Mouse (Mus musculus) megakaryocyte, adult 5-6 weeks (primary cell): ENCODE measurements around the gene Atp8a2. TPM values are rescaled to one million over a fixed set of nuclear protein-coding genes. Genes with fewer than 3 reads are reported as not detected.
A peak's percentile ranks its signal among the peaks of the same experiment; 100 is the strongest.

ENCODE experiments used
- ATAC-seq: 2 replicates; pipeline ENCODE4 v1.8.0; 2016; ENCODE audit warnings: mild to moderate bottlenecking, inconsistent platforms; ENCODE audit not compliant: poor library complexity, severe bottlenecking
- total RNA-seq, 2 experiments: library from RNA; stranded (forward) in 1 of 2; stranded (reverse) in 1 of 2; fragments of 153-499, 151-499 nt in 1 of 2; fragments of 221-1000, 200-1000 nt in 1 of 2; gene quantifications; 2 replicates each; pipeline versions ENCODE4 v1.2.3 to v1.2.4; 2015 to 2017

Gene Atp8a2
- total RNA-seq (2015) (0.20 and 0.41 TPM in 2 replicates), total RNA-seq (2017) (0.51 and 2.4 TPM in 2 replicates)

GRCm38 (mm10) chr14:60196884-60197283, at the start of gene Atp8a2:
Atp8a2 (minus strand) TSS chr14:60197179.
- ATAC-seq: no peak

- no peak for ATAC-seq
Observed at GRCm38 (mm10) chr14:60238551-60238950, 41.6 kb upstream of the Atp8a2 start.

GRCm38 (mm10) chr14:60219886-60220285, 22.9 kb upstream of the Atp8a2 start:
- ATAC-seq: no peak

- no peak for ATAC-seq
Observed at GRCm38 (mm10) chr14:60217616-60218015, 20.6 kb upstream of the Atp8a2 start.

GRCm38 (mm10) chr14:60216125-60216524, 19.1 kb upstream of the Atp8a2 start:
- no peak for ATAC-seq

- ATAC-seq: no peak
Observed at GRCm38 (mm10) chr14:60215000-60215399, 18.0 kb upstream of the Atp8a2 start.

GRCm38 (mm10) chr14:60214040-60214439, 17.1 kb upstream of the Atp8a2 start:
- no peak for ATAC-seq

GRCm38 (mm10) chr14:60209166-60209565, 12.2 kb upstream of the Atp8a2 start:
- ATAC-seq: no peak

- peak; percentile 62 for ATAC-seq
Observed at GRCm38 (mm10) chr14:60204993-60205392, 8.0 kb upstream of the Atp8a2 start.

- no peak for ATAC-seq
Observed at GRCm38 (mm10) chr14:60195999-60196398, 980 bp downstream of the Atp8a2 start.

- peak; percentile 57; the same call in 1 of the 2 replicates for ATAC-seq
Observed at GRCm38 (mm10) chr14:60194606-60195005, 2.4 kb downstream of the Atp8a2 start.

GRCm38 (mm10) chr14:60189771-60190170, 7.2 kb downstream of the Atp8a2 start:
- no peak for ATAC-seq

- no peak for ATAC-seq
Observed at GRCm38 (mm10) chr14:60188201-60188825, 8.7 kb downstream of the Atp8a2 start.

- ATAC-seq: no peak
Observed at GRCm38 (mm10) chr14:60181306-60181705, 15.7 kb downstream of the Atp8a2 start.

GRCm38 (mm10) chr14:60178571-60178955, 18.4 kb downstream of the Atp8a2 start:
- ATAC-seq: no peak

- peak; percentile 56 for ATAC-seq
Observed at GRCm38 (mm10) chr14:60177614-60178570, 19.1 kb downstream of the Atp8a2 start.

GRCm38 (mm10) chr14:60176891-60177613, 19.9 kb downstream of the Atp8a2 start:
- ATAC-seq: peak; percentile 68

GRCm38 (mm10) chr14:60176469-60176890, 20.5 kb downstream of the Atp8a2 start:
- ATAC-seq: peak; percentile 64

GRCm38 (mm10) chr14:60172286-60173055, 24.5 kb downstream of the Atp8a2 start:
- no peak for ATAC-seq

- no peak for ATAC-seq
Observed at GRCm38 (mm10) chr14:60170845-60171610, 26.0 kb downstream of the Atp8a2 start.
